Mouse (Mus musculus): Measurements from ENCODE around the gene Parp1.
"Not testable (repeated sequence)": the region's sequence is repeated elsewhere in the genome, so short reads cannot be mapped to it uniquely, and the experiment has no call there.

Parp1 gene

GRCm38 (mm10) chr1:180559454-180559853 is 9.3 kb upstream of the Parp1 start:
- DNase-seq (ENCODE audit: low spot score), result no peak

DNA sequence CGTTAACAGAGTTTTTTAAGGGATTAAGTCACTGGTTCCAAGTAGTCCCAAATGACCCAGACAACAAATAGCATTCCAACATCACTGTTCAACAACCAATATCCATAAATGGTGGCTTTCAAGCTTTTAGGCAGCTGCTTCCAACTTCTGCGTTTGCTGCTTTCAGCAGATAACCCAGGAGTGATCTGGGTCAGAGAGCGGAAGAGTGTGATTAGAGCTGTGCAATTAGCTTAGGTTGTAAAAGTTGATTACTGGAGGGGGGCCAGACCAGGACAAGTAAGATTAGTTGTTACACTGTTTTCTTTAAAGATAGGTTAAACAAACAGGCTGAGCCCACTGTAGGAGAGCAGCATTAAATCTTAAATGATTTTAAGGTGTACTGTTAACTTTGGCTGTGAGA is 7.5 kb upstream of the Parp1 start:
- DNase-seq (ENCODE audit: low spot score), result no peak

- DNase-seq (ENCODE audit: low spot score), result peak; percentile 70
These were observed 3.8 kb upstream of the Parp1 start for GRCm38 (mm10) chr1:180564885-180565284.

DNA sequence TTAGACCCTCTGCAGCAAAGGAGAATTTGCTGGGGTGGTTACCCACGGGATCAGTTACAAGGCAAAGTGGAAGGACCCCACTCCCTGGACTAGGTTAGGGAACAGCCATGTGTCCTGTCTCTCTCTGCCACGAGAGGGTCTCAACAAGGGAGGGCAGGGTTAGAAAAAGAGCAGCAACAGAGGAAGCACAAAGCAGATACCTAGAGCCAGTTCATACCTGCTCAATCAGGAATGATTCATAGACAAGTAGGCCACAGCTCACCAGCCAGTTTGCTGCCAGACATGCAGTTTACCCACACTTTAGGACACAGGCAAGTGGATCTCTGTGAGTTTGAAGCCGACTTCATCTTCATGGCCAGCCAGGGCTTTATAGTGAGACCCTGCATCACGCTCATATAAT is 963 bp upstream of the Parp1 start:
- DNase-seq (ENCODE audit: low spot score), result no peak

DNA sequence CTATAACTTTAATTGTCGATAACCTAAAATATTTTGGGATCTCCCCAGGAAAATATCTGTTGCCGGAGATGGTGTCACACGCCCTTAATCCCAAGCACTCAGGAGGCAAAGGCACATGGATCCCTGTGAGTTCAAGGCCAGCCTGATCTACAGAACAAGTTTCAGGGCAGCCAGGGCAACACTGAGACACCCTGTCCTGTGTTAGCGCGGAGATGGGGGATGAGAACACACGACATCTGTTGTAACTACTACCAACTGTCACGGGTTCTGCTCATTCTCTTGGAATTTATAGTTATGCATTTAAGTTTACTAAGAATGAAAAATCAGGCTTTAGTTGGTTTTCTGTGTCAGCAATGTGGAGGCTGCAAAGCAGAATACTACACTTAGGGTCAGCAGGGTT is 476 bp upstream of the Parp1 start:
- DNase-seq (ENCODE audit: low spot score), result no peak

DNA sequence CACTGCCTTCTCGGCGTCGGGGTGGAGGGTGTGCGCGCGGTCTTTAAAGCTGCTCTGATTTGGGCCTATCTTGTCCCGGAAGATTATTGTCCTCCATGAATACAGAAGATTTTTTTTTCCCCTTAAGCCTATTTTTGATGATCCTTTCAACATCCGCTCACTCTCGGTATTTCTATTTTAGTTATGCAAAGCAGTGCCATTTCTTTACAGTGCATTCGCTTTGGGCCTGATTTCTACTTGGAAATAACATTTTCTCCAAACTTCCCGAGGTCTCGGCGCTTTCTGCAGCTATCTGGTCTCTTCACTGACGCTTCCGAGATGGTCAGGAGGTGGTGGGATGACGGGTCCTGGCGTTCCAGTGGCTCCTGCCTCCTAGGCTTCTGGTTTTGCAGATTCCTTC is 729 bp downstream of the Parp1 start:
- no peak for DNase-seq (ENCODE audit: low spot score)

DNA sequence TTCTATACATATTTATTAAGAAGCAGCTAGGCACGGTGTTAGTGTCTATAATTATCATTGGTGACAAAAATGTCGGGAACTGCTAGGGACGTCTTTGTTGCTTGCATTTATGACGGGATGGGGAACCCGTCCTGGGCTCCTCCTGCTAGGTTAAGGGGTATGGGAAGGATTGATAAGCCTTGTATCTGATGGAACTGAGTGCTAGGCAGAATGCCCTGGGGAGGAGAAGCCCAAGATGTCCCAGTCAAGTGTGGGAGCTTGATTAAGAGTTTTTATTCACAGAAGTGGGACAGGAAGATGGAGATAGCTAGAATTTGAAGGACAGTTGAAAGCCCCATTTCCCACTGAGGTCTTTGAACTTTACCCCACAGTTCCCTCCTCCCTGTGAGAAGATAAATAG is 1.5 kb downstream of the Parp1 start:
- DNase-seq (ENCODE audit: low spot score), result no peak

- DNase-seq (ENCODE audit: low spot score), result no peak
These were observed 2.4 kb downstream of the Parp1 start for GRCm38 (mm10) chr1:180571018-180571589.

GRCm38 (mm10) chr1:180571721-180572120 is 3.0 kb downstream of the Parp1 start:
- DNase-seq (ENCODE audit: low spot score), result not testable (repeated sequence)

GRCm38 (mm10) chr1:180572154-180572553 is 3.4 kb downstream of the Parp1 start:
- no peak for DNase-seq (ENCODE audit: low spot score)

GRCm38 (mm10) chr1:180576524-180576923 is 7.8 kb downstream of the Parp1 start:
- DNase-seq (ENCODE audit: low spot score), result no peak

DNA sequence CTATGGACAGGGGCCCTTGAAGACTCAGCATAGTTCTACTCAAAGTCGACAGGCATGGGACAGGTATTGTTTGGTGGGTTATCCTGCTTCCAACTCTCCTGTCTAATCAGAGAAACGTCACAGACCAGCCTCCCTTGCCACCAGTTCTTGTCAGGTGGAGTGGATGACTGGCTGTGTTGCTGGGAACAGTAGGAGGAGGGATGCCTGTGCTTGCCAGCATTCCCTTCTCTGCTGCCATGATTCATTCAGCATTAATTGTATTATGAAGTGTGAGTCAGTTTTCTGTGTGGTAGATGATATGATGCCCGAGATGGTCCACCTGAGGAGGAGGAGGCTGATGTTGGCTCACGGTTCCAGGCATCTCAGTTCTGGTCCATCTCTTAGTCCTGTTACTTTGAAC is 9.1 kb downstream of the Parp1 start:
- DNase-seq (ENCODE audit: low spot score), result no peak

- DNase-seq (ENCODE audit: low spot score), result no peak
These were observed 19.2 kb downstream of the Parp1 start for GRCm38 (mm10) chr1:180587792-180588442.

- DNase-seq (ENCODE audit: low spot score), result no peak
These were observed 31.9 kb downstream of the Parp1 start for GRCm38 (mm10) chr1:180600578-180600977.

DNA sequence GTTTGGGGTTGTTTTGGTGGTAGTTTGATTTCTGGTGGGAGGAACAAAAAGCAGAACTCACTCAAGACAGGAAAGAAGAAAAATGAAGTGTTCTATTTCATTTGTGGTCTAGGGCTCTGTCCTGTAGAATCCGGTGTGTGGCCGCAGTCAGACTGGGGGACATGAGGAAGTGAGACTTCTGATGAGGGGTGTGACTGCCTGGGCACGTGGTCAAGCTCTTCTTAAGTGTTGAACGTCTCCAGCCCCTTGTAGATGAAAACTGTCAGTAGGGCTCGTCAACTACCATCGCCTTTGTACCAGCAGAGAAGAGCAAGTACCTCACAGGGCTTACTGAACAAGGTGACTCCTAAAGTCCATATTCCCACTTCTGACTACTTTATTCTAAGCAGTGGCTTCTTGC is 33.1 kb downstream of the Parp1 start:
- DNase-seq (ENCODE audit: low spot score), result no peak

GRCm38 (mm10) chr1:180604579-180604978 is 35.9 kb downstream of the Parp1 start:
- DNase-seq (ENCODE audit: low spot score), result peak; percentile 66

- no peak for DNase-seq (ENCODE audit: low spot score)
These were observed 37.4 kb downstream of the Parp1 start for GRCm38 (mm10) chr1:180606106-180606505.

- DNase-seq (ENCODE audit: low spot score), result no peak
These were observed 38.3 kb downstream of the Parp1 start for GRCm38 (mm10) chr1:180606796-180607577.

DNA sequence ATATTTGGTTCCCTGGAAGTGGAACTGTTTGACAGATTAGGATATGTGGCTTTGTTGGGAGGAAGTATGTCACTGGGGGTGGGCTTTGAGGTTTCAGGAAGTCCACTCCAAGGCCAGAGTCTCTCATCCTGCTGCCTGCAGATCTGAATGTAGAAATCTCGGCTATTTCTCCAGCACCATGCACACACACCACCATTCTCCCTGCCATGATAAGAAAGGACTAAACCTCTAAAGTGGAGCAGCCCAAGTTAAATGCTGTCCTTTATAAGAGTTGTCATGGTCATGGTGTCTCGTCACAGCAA is 38.8 kb downstream of the Parp1 start:
- no peak for DNase-seq (ENCODE audit: low spot score)

GRCm38 (mm10) chr1:180611842-180612241 is 43.1 kb downstream of the Parp1 start:
- not testable (repeated sequence) for DNase-seq (ENCODE audit: low spot score)

DNA sequence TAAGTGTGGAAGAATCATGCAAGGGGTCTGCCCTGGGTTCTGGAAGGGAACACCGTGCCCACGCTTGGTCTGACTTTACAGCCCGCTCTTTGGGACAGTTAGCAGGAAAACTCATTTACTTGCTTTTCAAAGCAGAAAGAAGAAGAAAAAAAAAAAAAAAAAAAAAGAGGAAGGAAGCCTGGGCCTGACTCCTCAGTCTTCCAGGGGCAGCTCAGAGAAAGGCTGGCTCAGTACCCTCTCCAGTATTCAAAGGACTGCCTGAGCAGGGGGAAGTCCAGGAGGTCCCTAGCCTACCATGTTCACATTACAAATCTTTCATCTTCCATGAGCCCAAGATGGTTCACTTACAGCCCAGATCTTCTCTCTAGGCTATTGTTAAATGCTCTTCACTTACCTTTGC is 48.0 kb downstream of the Parp1 start:
- DNase-seq (ENCODE audit: low spot score), result no peak

- no peak for DNase-seq (ENCODE audit: low spot score)
These were observed 53.7 kb downstream of the Parp1 start for GRCm38 (mm10) chr1:180622389-180622788.

DNA sequence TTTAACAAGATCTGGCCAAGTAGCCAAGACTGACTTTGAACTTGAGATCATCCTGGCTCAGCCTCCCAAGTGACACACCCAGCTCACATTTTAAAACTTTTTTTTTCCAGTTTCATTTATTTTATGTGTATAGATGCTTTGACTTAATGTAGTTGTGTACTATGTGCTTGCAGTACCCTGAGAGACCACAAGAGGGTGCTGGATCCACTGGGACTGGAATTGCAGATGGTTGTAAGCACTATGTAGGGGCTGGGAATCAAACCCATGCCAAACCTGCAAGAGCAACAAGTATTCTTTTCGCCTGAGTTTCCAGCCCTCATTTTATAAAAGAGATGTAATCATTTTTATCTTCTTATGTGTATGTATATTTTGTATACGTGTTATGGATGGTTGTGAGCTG is 55.2 kb downstream of the Parp1 start:
- DNase-seq (ENCODE audit: low spot score), result no peak

GRCm38 (mm10) chr1:180626141-180626540 is 57.4 kb downstream of the Parp1 start:
- no peak for DNase-seq (ENCODE audit: low spot score)
